Mouse (Mus musculus) embryo, embryonic 10.5 days (tissue): Measurements from ENCODE around the gene Gm49416.
"Not testable (repeated sequence)": the region's sequence is repeated elsewhere in the genome, so short reads cannot be mapped to it uniquely, and the experiment has no call there.

ENCODE experiments used
- DNase-seq: peaks from one replicate; pipeline ENCODE4 v3.0.0-alpha.2; 2015; ENCODE audit warnings: low spot score

Gm49416 gene

GRCm38 (mm10) chr19:8875031-8875430 is 13.7 kb upstream of the Gm49416 start:
- DNase-seq = no peak

- DNase-seq = peak; percentile 96
These were observed 8.3 kb upstream of the Gm49416 start, which contains the start of gene Uqcc3 for GRCm38 (mm10) chr19:8880311-8881033. TSS of gene Uqcc3 (minus strand) at chr19:8880923.

- DNase-seq = no peak
These were observed 7.7 kb upstream of the Gm49416 start for GRCm38 (mm10) chr19:8881034-8881392.

- DNase-seq = no peak
These were observed 5.1 kb upstream of the Gm49416 start, which contains the start of the genes Lbhd1 and Gm49403 for GRCm38 (mm10) chr19:8883616-8884015. TSS of gene Lbhd1 (plus strand) at chr19:8883732. TSS of gene Gm49403 (plus strand) at chr19:8883930.

- no peak for DNase-seq
These were observed 1.7 kb upstream of the Gm49416 start for GRCm38 (mm10) chr19:8886916-8887584.

- DNase-seq = peak; percentile 34
These were observed 902 bp upstream of the Gm49416 start for GRCm38 (mm10) chr19:8887585-8888463.

- DNase-seq = peak; percentile 93
These were observed 4.4 kb downstream of the Gm49416 start, which contains the start of gene Ints5 for GRCm38 (mm10) chr19:8892829-8893766. TSS of gene Ints5 (plus strand) at chr19:8893005.

- no peak for DNase-seq
These were observed 6.8 kb downstream of the Gm49416 start for GRCm38 (mm10) chr19:8895397-8895960.

- not testable (repeated sequence) for DNase-seq
These were observed 7.5 kb downstream of the Gm49416 start for GRCm38 (mm10) chr19:8896231-8896630.

- not testable (repeated sequence) for DNase-seq
These were observed 8.6 kb downstream of the Gm49416 start for GRCm38 (mm10) chr19:8897211-8897864.

GRCm38 (mm10) chr19:8897865-8898495 is 9.3 kb downstream of the Gm49416 start, which contains the start of gene Ganab:
TSS of gene Ganab (plus strand) at chr19:8898071.
- DNase-seq = peak; percentile 99

GRCm38 (mm10) chr19:8898576-8898975 is 9.8 kb downstream of the Gm49416 start:
- DNase-seq = no peak

- no peak for DNase-seq
These were observed 10.4 kb downstream of the Gm49416 start for GRCm38 (mm10) chr19:8899079-8899478.

GRCm38 (mm10) chr19:8903412-8903811 is 14.7 kb downstream of the Gm49416 start:
- no peak for DNase-seq

GRCm38 (mm10) chr19:8908531-8908930 is 19.8 kb downstream of the Gm49416 start:
- no peak for DNase-seq

GRCm38 (mm10) chr19:8911810-8912209 is 23.1 kb downstream of the Gm49416 start:
- no peak for DNase-seq

- DNase-seq = no peak
These were observed 25.5 kb downstream of the Gm49416 start for GRCm38 (mm10) chr19:8914212-8914611.

- DNase-seq = no peak
These were observed 30.3 kb downstream of the Gm49416 start for GRCm38 (mm10) chr19:8919000-8919399.

GRCm38 (mm10) chr19:8919684-8920072 is 31.0 kb downstream of the Gm49416 start:
- no peak for DNase-seq
